Mouse (Mus musculus) NIH3T3 (cell line): ENCODE measurements at regions not wholly inside any gene's neighbourhood (a gene's known extent, or its start where the extent isn't known, plus 50 kb on each side); places are given as distances from the start of the nearest gene placed in this dataset.

ENCODE experiments used
- DNase-seq: peaks from one replicate; pipeline ENCODE4 v3.0.0-alpha.2; 2012; ENCODE audit warnings: low read depth

DNA sequence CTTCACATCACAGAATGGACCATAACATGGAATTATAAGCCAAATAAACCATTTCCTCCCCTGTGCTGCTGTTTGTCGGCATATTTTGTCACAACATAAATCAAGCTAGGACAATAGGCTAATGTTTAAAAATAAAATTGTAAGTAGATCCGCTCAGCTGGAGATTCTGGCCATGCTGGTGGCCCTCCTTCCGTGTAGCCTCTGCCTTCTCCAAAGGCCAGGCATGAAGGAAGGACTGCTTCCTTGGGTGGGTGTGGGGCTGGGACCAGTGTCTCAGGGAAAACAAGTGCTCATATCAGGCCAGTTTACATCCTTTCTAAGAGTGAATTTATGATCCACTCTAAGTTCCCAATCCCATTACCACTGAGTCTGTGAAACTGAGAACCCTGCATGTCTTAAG is 206.3 kb upstream of the Ppp2r2d start:
- no peak for DNase-seq

DNA sequence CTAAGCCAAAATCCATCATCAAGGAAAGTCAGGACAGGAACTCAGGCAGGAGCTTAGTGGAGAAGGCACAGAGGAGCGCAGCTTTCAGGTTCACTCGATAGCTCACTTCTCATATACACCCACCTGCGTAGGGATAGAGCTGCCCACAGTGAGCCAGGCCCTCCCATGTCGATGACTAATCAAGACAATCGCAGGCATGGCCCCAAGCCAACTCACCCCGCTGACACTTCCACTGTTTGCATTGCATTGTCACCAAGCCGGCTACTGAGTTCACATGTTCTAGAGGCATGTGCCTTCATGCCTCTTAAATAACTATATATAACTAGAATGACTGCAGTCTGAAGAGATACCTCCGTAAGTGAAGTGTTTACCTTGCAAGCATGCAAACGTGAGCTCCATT is 219.8 kb upstream of the Ppp2r2d start:
- DNase-seq = no peak

DNA sequence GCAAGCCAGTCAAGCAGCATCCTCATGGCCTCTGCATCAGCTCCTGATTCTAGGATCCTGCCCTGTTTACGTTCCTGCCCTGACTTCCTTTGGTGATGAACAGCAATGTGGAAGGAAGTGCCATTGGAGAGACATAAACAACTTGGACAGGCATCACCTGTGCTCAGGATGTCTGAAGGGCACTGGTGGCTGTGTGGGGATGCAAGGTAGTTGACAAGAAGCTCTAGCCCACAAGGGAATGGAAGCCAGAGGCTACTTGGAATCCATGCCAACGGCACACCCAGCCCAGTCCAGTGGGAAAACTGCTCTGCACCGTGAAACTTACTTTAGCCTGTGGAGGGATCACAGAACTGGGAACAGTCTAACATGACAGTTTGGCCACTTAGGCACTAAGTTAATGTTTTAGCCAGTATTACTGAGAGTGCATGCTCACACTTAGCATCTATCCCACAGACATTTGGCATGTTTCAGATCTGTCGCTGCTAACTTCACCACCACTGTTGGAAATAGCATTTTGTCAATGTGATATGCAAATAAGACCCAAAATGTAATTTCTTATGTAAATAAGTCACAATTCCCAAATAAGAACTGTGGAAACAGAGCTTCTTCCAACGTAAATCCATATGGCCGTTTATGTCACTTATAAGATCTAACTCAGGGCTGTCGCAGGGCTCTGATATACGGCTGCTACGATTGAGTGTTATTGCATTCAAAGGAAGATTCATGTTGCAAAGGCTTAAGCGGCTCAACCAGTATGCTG is 223.5 kb upstream of the Tcerg1l start:
- no peak for DNase-seq

DNA sequence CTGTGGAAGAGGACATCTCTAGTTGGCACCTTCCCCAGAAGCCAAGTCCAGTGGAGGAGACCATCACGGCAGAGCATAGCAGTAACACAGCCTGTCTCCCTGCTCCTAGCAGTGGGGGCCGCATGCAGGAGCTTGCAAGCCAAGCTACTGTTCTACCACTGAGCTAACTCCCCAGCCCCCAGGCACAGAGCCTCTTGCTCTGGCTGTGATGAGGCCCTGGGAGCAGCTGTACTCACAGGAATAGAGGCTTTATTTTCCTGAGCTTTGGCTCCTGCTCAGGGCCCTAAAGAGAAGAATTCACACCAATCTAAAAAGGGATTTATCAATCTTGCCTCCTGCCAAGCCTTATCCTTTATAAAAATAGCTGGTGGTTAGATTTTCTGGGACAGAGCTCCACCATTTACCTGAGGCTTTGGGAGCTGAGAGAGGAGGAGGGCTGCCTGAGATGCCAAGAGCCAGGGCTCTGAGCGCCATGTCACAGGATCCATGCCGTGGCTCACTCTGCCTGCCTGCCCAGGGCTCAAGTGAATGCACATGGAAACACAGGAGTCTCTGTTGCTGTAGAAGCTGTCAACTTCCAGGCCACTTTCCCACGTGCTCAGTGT is 222.7 kb upstream of the Tcerg1l start:
- DNase-seq = no peak

DNA sequence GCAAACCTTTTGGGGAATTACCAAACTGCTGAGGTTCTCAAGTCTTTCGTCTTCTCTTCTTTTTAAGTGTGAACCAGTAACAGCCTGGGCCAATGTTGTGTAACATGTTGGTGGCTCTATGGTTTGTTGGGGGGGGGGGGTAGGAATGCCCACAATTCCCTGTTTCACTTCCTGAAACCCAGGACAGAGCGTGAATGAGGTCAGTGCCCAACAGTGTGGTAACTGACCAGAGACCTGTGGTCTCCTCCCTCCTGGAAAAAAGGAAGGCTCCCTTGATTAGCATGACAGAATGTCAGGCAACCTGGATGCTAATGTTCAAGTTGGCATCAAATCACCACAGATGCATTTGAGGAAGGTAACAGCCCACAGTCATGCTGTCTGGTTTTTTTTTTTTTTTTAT is 218.9 kb upstream of the Tcerg1l start:
- DNase-seq = no peak

DNA sequence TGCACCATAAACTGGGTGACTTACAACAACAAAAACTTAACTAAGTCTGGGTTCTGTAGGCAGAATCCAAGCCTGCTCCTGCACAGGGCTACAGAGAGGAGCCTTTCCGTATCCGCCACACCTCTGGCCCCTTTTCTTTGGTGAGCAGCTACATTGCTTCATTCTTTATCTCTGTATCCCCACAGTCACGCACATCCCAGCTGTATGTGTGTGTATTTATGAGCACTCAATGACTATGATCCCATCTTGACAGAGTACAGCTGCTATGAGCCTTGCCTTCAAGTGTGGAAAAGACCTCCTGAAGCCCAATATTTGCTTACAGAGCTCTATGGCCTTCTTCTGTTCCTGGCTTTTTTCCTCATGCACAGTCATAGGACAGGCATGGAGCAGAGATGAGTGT is 212.1 kb upstream of the Tcerg1l start:
- no peak for DNase-seq

DNA sequence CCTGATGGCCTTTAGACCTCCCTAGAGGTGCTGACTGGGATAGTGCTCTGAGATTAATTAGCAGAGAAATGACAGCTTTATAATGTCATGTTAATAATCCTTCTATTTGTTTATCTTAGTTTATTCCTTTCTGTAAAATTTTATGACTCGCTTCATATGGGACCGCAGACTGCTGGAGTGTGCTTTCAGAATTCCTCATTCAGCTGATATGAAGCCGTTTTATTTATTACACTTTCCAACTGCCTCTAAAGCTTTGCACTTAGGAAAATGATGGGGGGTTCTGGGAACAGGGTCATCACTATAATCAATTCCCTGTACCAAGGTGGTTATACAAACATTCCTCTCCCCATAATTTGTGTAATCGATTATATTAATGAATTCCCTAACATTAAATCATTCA is 211.6 kb upstream of the Tcerg1l start:
- no peak for DNase-seq

DNA sequence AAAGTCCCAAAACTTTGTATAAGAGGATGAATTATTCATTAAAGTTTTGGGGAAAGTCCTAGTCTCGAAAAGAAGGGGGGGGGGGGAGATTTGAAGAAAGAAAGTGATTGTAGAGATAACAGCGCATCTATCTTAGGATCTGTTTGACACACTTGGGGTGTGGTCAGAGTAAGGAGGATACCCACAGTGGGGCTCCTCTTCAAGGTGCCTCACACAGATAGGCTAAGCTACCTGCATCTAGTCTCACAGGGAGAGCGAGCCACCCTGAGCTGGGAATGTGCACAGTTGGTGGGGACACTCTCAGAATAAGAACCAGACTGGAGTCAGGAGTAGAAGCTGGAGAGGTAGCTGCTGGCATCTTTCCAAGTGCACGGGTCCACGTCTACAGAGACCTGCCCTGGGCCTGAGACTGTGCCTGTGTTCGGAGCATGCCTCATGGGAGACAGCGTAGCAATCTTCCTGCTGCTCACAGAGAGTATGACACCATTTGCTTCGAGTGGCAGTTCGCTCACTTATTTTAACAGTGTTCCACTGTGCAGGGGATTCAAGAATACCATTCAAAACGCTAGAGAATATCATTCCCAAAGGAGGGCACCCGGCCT is 208.9 kb upstream of the Tcerg1l start:
- no peak for DNase-seq

DNA sequence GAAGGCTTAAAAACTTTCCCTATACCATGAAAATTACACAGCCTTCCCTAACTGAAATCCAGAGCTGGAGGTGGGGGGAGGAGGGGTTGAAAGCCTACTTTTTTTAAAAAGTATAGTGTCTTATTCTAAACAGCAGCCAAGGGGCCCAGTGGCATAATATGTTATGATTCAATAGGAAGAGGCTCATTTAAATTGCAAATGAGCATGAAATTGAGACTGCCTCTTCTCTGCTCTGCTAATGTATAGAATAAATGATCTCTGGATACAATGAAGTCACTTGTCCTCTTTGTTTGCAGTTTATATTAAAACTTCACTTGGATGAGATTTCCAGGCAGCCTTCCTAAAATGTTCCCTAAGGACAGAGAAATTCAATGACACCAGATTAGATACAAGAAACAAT is 208.4 kb upstream of the Tcerg1l start:
- DNase-seq = no peak

DNA sequence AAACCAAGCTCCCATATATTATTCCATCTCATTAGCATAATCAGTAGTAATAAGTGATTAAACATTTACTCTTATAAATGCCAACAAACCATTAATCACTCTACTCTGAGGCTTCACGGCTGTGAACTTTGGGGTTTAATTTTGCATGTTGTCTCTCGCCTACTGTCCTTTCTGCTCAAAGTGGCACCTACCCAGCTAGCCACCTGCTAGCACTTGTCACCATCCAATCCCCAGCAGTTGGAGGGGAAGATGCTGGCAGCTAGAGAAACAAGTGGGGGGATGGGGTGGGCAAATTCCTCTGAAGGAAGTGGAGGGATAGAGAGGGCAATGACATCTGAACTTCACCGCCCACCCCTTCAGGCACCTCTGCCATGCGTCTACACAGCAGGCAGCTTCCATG is 204.2 kb upstream of the Tcerg1l start:
- DNase-seq = no peak

DNA sequence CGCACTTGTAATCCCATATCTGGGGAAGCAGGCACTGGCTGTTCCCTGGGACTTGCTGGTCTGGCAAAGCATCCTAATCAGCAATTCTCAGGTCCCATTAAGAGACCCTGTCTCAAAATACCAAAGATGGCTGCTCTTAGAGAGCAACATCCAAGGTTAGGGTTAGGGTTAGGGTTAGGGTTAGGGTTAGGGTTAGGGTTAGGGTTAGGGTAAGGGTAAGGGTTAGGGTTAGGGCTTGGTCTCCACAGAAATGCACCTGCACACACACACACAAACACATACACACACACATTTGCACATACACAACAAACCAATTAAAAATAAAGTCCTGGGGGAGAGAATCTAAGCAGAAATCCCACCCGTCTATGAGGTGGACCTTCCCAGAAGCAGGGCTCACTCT is 195.8 kb upstream of the Tcerg1l start:
- no peak for DNase-seq

DNA sequence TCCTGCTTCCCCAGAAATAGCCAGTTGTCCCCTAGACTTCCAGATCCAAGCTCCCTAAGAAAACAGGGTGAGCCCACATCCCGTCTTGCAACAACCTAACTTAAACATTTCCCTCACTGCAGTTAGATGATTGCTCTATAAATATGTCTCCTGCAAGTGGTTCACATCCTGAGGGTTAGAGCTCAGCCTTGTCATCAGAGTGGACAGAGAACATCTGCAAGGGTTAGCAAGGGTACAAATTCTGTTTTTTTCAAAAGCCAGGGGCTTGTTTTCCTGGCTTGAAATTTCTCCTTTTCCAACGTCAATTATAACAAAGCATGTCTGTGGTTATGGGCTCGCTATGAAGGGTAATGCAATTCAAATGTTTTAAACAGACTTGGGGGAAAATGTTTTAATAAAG is 169.8 kb upstream of the Tcerg1l start:
- no peak for DNase-seq

DNA sequence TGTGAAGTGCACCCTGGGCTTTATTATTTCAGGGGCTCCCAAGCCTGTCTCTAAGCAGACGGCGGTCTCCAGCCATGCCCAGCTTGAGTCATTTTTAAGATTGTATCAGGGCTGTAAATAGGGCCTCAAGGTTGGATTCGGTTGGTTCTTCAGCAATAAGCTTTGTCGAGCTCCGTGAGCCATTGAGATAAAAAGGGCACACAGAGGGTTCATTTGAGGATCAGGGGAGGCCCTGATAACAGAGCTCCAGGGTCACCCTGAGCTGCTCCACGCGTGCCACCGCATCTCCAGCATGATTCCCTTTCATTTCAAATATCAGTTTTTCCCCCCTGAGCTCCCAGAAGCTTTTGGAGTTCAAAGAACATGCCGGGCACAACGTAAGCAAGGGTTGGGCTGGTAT is 154.1 kb upstream of the Tcerg1l start:
- no peak for DNase-seq

DNA sequence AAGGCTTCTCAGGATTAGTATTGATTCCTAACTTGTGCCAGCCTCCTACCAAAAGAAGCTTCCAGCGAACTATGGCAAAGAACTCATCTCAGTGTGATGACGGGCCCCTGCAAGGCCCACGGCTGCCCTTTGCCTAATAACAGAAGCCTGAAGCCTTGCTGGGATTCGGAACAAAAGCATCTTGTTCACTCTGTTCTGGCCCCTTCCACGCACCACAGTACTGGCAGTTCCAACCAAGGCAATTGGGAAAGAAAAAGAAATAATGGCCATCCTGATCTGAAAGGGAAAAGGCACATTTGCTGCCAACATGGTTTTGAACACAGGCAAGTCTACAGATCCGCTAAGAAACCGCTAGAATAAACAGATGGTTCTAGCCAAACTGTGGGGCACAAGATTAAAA is 150.4 kb upstream of the Tcerg1l start:
- no peak for DNase-seq

DNA sequence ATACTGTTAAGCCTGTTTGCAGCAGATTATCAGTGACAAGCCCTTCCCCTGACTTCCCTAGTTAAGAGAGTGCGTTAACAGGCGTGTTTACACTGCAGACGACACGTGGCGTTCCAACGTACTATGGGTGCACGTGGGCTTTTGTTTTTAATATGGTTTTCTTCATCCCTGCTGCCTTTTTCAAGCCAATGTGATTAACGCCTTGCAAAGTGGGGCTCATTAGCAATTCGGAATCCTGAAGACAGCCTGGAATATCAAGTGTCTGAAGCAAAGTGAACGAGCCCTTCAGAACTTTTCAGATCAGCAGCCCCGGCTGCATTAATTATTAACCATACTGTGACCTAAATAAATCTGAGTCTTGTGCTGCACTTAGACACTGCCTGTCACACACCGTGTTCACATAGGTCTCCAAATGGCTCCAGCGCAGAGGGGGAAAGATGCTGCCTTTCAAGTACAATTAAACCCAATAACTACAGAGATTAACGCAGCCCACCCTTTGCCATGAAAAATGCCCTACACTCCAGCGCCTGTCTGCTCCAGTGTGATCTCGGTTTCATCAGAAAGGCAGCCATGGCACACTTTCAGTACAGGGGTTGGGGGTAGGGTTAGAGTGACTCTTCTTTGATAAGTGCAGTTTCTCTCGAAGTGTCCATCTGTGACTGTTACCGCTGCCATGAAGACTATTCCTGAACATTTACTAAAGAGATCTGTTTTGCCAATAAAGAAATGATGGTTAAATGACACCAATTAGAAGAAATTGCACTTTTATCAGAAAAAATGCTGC is 140.7 kb upstream of the Tcerg1l start:
- no peak for DNase-seq

DNA sequence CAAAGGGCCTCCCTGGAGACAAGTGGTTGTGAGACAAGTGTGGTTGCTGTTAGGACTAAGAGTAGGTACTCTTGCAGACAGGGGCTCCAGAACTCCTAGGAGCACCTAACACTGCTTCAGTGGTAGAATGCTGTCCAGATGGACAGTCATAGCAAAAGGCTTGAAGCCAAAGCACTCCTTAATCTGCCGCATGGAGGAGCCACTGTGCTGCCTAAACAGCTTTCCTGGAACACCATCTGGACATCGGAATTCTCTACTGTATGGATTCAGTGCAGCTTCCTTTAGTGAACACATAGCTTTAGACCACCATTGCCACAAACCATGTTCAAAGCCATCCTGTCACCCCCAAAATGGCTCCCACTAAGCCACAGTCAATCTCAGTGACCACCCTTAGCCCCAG is 128.6 kb upstream of the Tcerg1l start:
- DNase-seq = no peak

DNA sequence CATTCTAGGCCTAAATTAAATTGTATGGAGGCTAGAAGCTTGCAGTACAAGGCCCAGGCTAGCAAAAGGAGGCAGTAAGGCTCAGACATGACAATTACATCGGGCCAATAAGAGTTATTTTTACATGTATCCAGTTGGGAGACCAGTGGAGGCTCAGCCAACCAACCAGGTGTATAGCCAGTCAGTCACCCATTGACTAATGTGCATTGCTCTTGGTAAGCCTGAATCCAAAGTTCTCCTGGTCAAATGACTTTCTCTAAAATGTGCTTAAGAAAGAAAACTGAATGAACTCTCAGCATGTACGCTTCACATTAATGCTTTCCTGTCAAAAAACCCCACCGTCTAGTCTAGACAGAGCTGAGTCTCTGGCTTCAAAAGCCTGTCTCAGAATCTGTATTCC is 127.4 kb upstream of the Tcerg1l start:
- DNase-seq = no peak

DNA sequence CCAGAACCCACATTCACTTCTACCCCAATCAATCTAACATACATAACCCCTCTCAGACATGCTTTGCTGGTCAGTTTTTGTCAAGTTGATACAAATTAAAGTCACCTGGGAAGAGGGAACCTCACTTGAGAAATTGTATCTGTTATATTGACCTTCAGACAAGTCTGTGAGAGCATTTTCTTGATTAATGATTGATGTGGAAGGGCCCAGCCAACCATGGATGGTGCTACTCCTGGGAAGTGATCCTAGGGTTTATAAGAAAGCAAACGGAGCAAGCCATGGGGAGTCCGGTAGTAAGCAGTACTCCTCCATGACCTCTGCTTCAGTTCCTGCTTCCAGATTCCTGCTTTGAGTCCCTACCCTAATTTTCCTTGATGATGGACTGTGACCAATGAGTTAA is 116.6 kb upstream of the Tcerg1l start:
- DNase-seq = no peak

DNA sequence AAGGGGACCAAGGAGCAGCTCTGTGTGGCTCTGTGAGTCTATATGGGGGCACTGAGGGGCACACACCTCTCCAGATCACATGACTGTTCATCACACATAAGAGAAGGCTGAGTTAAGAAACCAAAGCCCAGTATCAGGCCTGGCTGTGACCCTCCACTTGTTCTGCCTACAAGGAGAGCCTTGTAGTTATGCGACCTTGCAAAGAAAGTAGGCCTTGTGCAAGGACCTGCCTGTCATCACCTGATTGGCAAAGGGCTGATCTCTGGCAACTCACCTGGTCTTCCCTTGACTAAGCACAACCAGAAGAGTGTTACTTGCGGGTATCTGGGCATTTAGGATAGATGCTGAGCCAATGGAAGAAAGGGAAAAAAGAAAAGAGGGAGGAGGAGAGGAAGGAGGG is 107.7 kb upstream of the Tcerg1l start:
- no peak for DNase-seq

DNA sequence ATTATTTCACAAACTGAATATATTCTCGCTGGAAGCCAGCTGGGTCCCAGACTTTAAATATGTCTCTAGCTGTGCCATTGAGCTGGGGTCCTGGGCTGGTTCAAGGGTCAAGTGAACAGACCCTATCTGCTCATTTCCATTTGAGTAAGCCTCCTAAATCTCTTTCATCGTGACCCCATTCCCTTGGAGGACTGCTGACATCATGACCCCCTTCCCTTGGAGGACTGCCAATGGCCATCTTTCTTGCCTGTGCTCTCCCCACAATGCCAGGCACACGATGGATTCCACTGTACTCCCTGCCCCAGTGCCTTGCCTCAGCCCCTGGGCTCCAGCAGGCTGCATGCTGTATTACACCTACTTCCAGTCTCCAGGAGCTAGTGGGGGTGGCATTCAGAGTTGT is 106.5 kb upstream of the Tcerg1l start:
- no peak for DNase-seq

DNA sequence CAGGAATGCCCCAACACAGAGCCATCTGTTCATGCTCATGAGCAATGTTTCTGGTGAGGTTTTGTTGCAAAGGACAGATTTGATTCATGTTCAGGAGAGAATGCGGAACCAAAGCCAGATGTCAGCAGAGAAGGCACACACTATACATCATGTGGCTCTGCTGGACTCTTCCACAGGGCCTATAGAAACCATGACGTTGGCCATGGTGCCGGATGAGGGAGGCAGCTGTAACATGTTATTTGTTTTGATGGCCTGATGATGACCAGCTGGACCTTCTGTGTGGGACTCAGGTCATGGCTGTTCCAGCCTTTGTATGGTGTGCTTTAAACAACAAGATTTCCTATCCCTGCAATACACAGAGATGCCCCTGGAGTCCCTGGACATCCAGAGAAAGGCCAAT is 105.5 kb upstream of the Tcerg1l start:
- no peak for DNase-seq

DNA sequence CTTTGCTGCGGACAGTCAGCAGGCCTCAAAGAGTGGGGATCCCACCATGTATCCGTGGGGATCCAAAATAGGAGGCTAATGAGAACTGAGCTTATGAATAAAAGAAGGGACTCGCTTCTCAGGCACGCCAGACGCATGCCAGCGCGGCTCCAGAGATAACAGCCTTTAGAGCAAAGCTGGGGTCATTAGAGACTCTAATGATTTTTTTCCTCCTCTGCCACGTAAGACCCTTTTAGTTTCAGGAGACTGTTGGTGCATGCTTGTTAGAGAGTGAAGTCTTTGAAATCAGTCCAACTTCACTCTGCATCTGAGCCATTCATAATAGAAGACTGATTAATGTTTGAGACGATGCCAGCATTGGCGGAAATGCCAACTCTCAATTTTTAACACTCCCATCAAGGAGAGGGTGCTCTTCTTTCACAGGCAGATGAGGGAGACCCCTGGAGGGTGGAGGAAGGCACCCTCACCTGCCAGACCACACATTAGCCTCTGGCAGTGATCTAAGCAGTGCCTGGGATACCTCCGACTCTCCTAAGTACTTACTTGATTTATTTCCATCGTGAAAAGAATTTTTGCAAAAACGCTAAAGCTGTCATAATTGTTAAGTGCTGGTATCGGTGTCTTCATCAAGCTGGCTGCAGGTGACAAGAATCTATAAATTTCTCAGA is 104.0 kb upstream of the Tcerg1l start:
- no peak for DNase-seq
